ENCODE assay signal across 22 mouse cellular contexts in genomic region chr3:137382311-137382710, GRCm38 (mm10). TPM values are rescaled to one million over a fixed set of nuclear protein-coding genes. Genes with fewer than 3 reads are reported as not detected.
DNase-seq lines count a peak whose midpoint lies in the region; ATAC-seq lines count a peak whose summit lies in the region.
"Had no signal": no experiment of that assay in that cellular context is flagged by ENCODE, and none has a peak within 500 bp of the region (broad histone marks: within the 10 kb centered on the region; RNA-seq: fewer than 3 reads in every experiment).

No protein-coding gene starts in this region.

- DNase-seq in frontal cortex, adult 2 months (ENCODE audit: extremely low spot score in 1 of 2, low spot score in 1 of 2) = no peak
- peak; percentile 34 for DNase-seq in brain, adult 2 months (ENCODE audit: low read depth, low spot score)
- peak; percentile 18 to 27 for DNase-seq in layer of hippocampus, adult 8-10 months (ENCODE audit: low spot score in 2 of 2)
- DNase-seq in kidney, postnatal 14 days = no peak
- no peak for DNase-seq in frontal cortex, postnatal 36 days (ENCODE audit: low spot score in 2 of 2)
- DNase-seq: adrenal gland, adult 2 months; adrenal gland, postnatal 14 days; B cell, adult 2 months; cerebellum, adult 18-20 months; cerebellum, adult 9-10 months; cerebellum, postnatal 14 days; gastrocnemius, postnatal 25 days; heart, adult 18-20 months; heart, postnatal 10 days; heart, postnatal 36 days had no signal

- ATAC-seq in frontal cortex, adult (ENCODE audit: low TSS enrichment) = peak; percentile 50
- ATAC-seq: forebrain, embryonic 14.5 days; hindbrain, postnatal 0 days; inflammation-experienced regulatory T-cells, adult 6 months; intestine, embryonic 16.5 days had no signal

RNA-seq across cellular contexts. Expression of gene Emcn, which starts 41.4 kb away (rescaled TPM):
- 10.8 and 15.7 TPM in 2 replicates for polyA plus RNA-seq in frontal cortex, adult 2 months (2012; rRNA removed)
- 1 to 10 TPM; 5.2 to 8.6 (median 7.3) TPM for total RNA-seq in layer of hippocampus, adult 8-10 months (2022)
- total RNA-seq: CH12.LX had no signal
- polyA plus RNA-seq: G1E had no signal

Comparison
In these comparisons a context has a peak if more than half of its experiments do, and no peak if none do; other contexts are left out.
1. DNase-seq: peak in brain, adult 2 months (single experiment) and layer of hippocampus, adult 8-10 months (2 of 2); none in frontal cortex, adult 2 months (0 of 2), kidney, postnatal 14 days (single experiment) and frontal cortex, postnatal 36 days (0 of 2).